Mouse (Mus musculus) mature B cell (primary cell): ENCODE data around the gene AY761184.
"Not testable (repeated sequence)": the region's sequence is repeated elsewhere in the genome, so short reads cannot be mapped to it uniquely, and the experiment has no call there.

Experiments
- in situ Hi-C: fragments of 300-500 bp; cut with MboI; formaldehyde crosslinking; loops from 2 replicates; pipeline ENCODE4 v1.14.3; 2019

The AY761184 gene

GRCm38 (mm10) chr8:21703545-21703944 lies at the start of gene AY761184:
Gene AY761184 (minus strand): TSS chr8:21703645.
- in situ Hi-C loops, result not testable (repeated sequence)

- in situ Hi-C loops, result not testable (repeated sequence)
Observed at GRCm38 (mm10) chr8:21665497-21665896, 37.9 kb downstream of the AY761184 start, which contains the start of gene Defa34. Gene Defa34 (plus strand): TSS chr8:21665797.

DNA sequence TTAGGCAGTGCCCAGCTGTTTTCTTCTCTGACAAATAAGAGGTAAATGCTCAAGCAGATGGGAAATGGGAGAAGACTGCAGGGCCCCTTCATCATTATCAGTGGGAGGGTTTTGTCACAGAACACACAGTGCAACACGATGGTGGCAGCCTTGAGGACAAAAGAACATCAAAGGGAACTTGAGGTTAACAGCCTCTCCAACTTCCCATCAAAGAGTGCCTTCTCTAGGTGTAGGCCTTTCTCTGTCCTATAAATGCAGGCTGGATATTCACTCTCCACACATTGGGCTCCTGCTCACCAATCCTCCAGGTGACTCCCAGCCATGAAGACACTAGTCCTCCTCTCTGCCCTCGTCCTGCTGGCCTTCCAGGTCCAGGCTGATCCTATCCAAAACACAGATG lies 48.0 kb downstream of the AY761184 start, which contains the start of gene Defa17:
TSS of gene Defa17 (plus strand) at position 301 of the 400 bp plus-strand sequence.
- in situ Hi-C loops, result not testable (repeated sequence)
